Mouse (Mus musculus) limb, embryonic 15.5 days (tissue): ENCODE results near the gene Egfr. TPM values are rescaled to one million over a fixed set of nuclear protein-coding genes. Genes with fewer than 3 reads are reported as not detected.

ENCODE experiments used
- ATAC-seq: fragments of 200-750 bp; cut with Nextera tagmentation; 2 replicates; pipeline ENCODE4 v1.8.0; 2017; ENCODE audit warnings: low read depth, moderate TSS enrichment; ENCODE audit not compliant: insufficient number of reproducible peaks, low FRiP score, low TSS enrichment
- H3K27ac ChIP-seq: fragments of 300-500 bp; sonication (generic); 2 replicates; pipeline ENCODE4 v1.5.1; 2015; ENCODE audit warnings: moderate library complexity, mild to moderate bottlenecking, inconsistent platforms
- H3K27me3 ChIP-seq: fragments of 300-500 bp; sonication (generic); 2 replicates; pipeline ENCODE4 v1.6.1; 2015; ENCODE audit warnings: inconsistent platforms
- H3K36me3 ChIP-seq: fragments of 300-500 bp; sonication (generic); 2 replicates; pipeline ENCODE4 v1.6.1; 2015; ENCODE audit warnings: inconsistent platforms
- H3K4me1 ChIP-seq: fragments of 300-500 bp; sonication (generic); 2 replicates; pipeline ENCODE4 v1.6.1; 2015; ENCODE audit warnings: inconsistent platforms
- H3K4me2 ChIP-seq: fragments of 300-500 bp; sonication (generic); 2 replicates; pipeline ENCODE4 v1.6.1; 2015; ENCODE audit warnings: mild to moderate bottlenecking, inconsistent platforms
- H3K4me3 ChIP-seq: fragments of 300-500 bp; sonication (generic); 2 replicates; pipeline ENCODE4 v1.5.1; 2015; ENCODE audit warnings: mild to moderate bottlenecking, inconsistent platforms
- H3K9ac ChIP-seq: fragments of 300-500 bp; sonication (generic); 2 replicates; pipeline ENCODE4 v1.6.1; 2015; ENCODE audit warnings: inconsistent platforms
- H3K9me3 ChIP-seq: fragments of 300-500 bp; sonication (generic); 2 replicates; pipeline ENCODE4 v1.6.1; 2016; ENCODE audit warnings: inconsistent platforms
- WGBS: fragments of 180-500 bp; shearing (Covaris S2); methylation state at CpG from one replicate; pipeline ENCODE4 v1.1.7; 2015; 5-methylcytosine and 5-hydroxymethylcytosine counted together
- polyA plus RNA-seq: library from polyadenylated mRNA; unstranded; fragments of >200 nt; fragmentation: Nextera tagmentation; extraction: Ambion mirVana; gene quantifications from 2 replicates; pipeline ENCODE4 v1.2.1, GENCODE M21; 2015

Gene Egfr
- polyA plus RNA-seq, 1 experiment from 2014 or later = 28.9 TPM

- Histone ChIP-seq H3K27me3 (no peaks in the 10 kb centered on the region), H3K36me3 (no peaks in the 10 kb centered on the region), H3K27ac (no peak overlapping the region), H3K4me1 (peaks cover 21% of the 10 kb centered on the region; the same call in 1 of the 2 replicates), H3K9me3 (no peaks in the 10 kb centered on the region), H3K9ac (no peak overlapping the region), H3K4me2 (no peak overlapping the region), H3K4me3 (no peak overlapping the region)
- ATAC-seq = no peak
- WGBS = 84% methylated on average over 3 of the region's 3 CpGs
These were observed 86.8 kb downstream of the Egfr start for GRCm38 (mm10) chr11:16838772-16839171.

- 0 out of 2 replicates have a peak, but pooled peaks cover 3% of the 10 kb centered on the region for H3K36me3 ChIP-seq
- H3K9ac ChIP-seq = no peak overlapping the region
- no peaks in the 10 kb centered on the region for H3K9me3 ChIP-seq
- 86% methylated on average over 3 of the region's 3 CpGs for WGBS
- H3K27me3 ChIP-seq = no peaks in the 10 kb centered on the region
- H3K4me1 ChIP-seq = peaks cover 35% of the 10 kb centered on the region
- ATAC-seq = no peak
- H3K4me2 ChIP-seq = no peak overlapping the region
- H3K27ac ChIP-seq = no peak overlapping the region
- no peak overlapping the region for H3K4me3 ChIP-seq
These were observed 90.9 kb downstream of the Egfr start for GRCm38 (mm10) chr11:16842924-16843323.

GRCm38 (mm10) chr11:16843889-16844568 is 92.0 kb downstream of the Egfr start:
- Histone ChIP-seq H3K27ac (peak overlapping the region; percentile 82), H3K4me2 (no peak overlapping the region), H3K9ac (no peak overlapping the region), H3K9me3 (no peaks in the 10 kb centered on the region), H3K4me1 (peaks cover 42% of the 10 kb centered on the region), H3K27me3 (no peaks in the 10 kb centered on the region), H3K4me3 (no peak overlapping the region), H3K36me3 (0 out of 2 replicates have a peak, but pooled peaks cover 3% of the 10 kb centered on the region)
- WGBS = 42% methylated on average over 12 of the region's 12 CpGs
- peak; percentile 79 for ATAC-seq

- peak overlapping the region; percentile 54; the same call in 1 of the 2 replicates for H3K27ac ChIP-seq
These were observed 96.9 kb downstream of the Egfr start for GRCm38 (mm10) chr11:16848881-16849280.

GRCm38 (mm10) chr11:16851361-16851760 is 99.4 kb downstream of the Egfr start:
- no peak overlapping the region for H3K4me3 ChIP-seq
- no peak overlapping the region for H3K27ac ChIP-seq
- H3K4me2 ChIP-seq = no peak overlapping the region
- no peak overlapping the region for H3K9ac ChIP-seq
- no peaks in the 10 kb centered on the region for H3K27me3 ChIP-seq
- 88% methylated on average over 1 of the region's 1 CpGs for WGBS
- 0 out of 2 replicates have a peak, but pooled peaks cover 4% of the 10 kb centered on the region for H3K36me3 ChIP-seq
- no peak for ATAC-seq
- peaks cover 10% of the 10 kb centered on the region for H3K4me1 ChIP-seq
- no peaks in the 10 kb centered on the region for H3K9me3 ChIP-seq

More at GRCm38 (mm10) chr11:16848881-16849280, 96.9 kb downstream of the Egfr start:
- 0 out of 2 replicates have a peak, but pooled peaks cover 6% of the 10 kb centered on the region for H3K36me3 ChIP-seq
- H3K9me3 ChIP-seq = no peaks in the 10 kb centered on the region
- 47% methylated on average over 6 of the region's 6 CpGs for WGBS
- no peak overlapping the region for H3K4me2 ChIP-seq
- 0 out of 2 replicates have a peak, but pooled peaks have one; percentile 35 for ATAC-seq
- H3K27me3 ChIP-seq = no peaks in the 10 kb centered on the region
- no peak overlapping the region for H3K9ac ChIP-seq
- H3K4me3 ChIP-seq = no peak overlapping the region
- peaks cover 23% of the 10 kb centered on the region for H3K4me1 ChIP-seq

- H3K4me3 ChIP-seq = no peak overlapping the region
- H3K27ac ChIP-seq = no peak overlapping the region
- no peaks in the 10 kb centered on the region for H3K27me3 ChIP-seq
- 0 out of 2 replicates have a peak, but pooled peaks cover 4% of the 10 kb centered on the region for H3K36me3 ChIP-seq
- peaks cover 2% of the 10 kb centered on the region for H3K4me1 ChIP-seq
- H3K4me2 ChIP-seq = no peak overlapping the region
- no peaks in the 10 kb centered on the region for H3K9me3 ChIP-seq
- no peak overlapping the region for H3K9ac ChIP-seq
- 56% methylated on average over 2 of the region's 2 CpGs for WGBS
- ATAC-seq = no peak
These were observed 102.1 kb downstream of the Egfr start for GRCm38 (mm10) chr11:16854111-16854510.

GRCm38 (mm10) chr11:16857346-16857745 is 105.3 kb downstream of the Egfr start:
- H3K4me2 ChIP-seq = no peak overlapping the region
- no peaks in the 10 kb centered on the region for H3K27me3 ChIP-seq
- no peak for ATAC-seq
- H3K4me1 ChIP-seq = no peaks in the 10 kb centered on the region
- H3K27ac ChIP-seq = no peak overlapping the region
- 45% methylated on average over 2 of the region's 2 CpGs for WGBS
- H3K9ac ChIP-seq = no peak overlapping the region
- no peaks in the 10 kb centered on the region for H3K9me3 ChIP-seq
- peaks cover 5% of the 10 kb centered on the region; the same call in 1 of the 2 replicates for H3K36me3 ChIP-seq
- no peak overlapping the region for H3K4me3 ChIP-seq

- Histone ChIP-seq H3K27me3 (no peaks in the 10 kb centered on the region), H3K9ac (no peak overlapping the region), H3K9me3 (no peaks in the 10 kb centered on the region), H3K27ac (no peak overlapping the region), H3K4me1 (no peaks in the 10 kb centered on the region), H3K4me3 (no peak overlapping the region), H3K36me3 (peaks cover 5% of the 10 kb centered on the region; the same call in 1 of the 2 replicates), H3K4me2 (no peak overlapping the region)
- ATAC-seq = no peak
- 47% methylated on average over 6 of the region's 6 CpGs for WGBS
These were observed 109.0 kb downstream of the Egfr start for GRCm38 (mm10) chr11:16861037-16861436.

GRCm38 (mm10) chr11:16863547-16863946 is 111.5 kb downstream of the Egfr start:
- H3K9ac ChIP-seq = no peak overlapping the region
- ATAC-seq = no peak
- no peak overlapping the region for H3K4me2 ChIP-seq
- H3K9me3 ChIP-seq = no peaks in the 10 kb centered on the region
- no peak overlapping the region for H3K27ac ChIP-seq
- no peaks in the 10 kb centered on the region for H3K27me3 ChIP-seq
- H3K4me1 ChIP-seq = peaks cover 7% of the 10 kb centered on the region; the same call in 1 of the 2 replicates
- peaks cover 8% of the 10 kb centered on the region for H3K36me3 ChIP-seq
- no peak overlapping the region for H3K4me3 ChIP-seq

- Histone ChIP-seq H3K27me3 (no peaks in the 10 kb centered on the region), H3K4me3 (no peak overlapping the region), H3K4me2 (no peak overlapping the region), H3K36me3 (peaks cover 12% of the 10 kb centered on the region), H3K9ac (no peak overlapping the region), H3K4me1 (peaks cover 7% of the 10 kb centered on the region; the same call in 1 of the 2 replicates), H3K27ac (no peak overlapping the region), H3K9me3 (no peaks in the 10 kb centered on the region)
- ATAC-seq = no peak
- WGBS = 45% methylated on average over 3 of the region's 3 CpGs
These were observed 113.1 kb downstream of the Egfr start for GRCm38 (mm10) chr11:16864980-16865561.

- Histone ChIP-seq H3K4me1 (peaks cover 7% of the 10 kb centered on the region; the same call in 1 of the 2 replicates), H3K27me3 (no peaks in the 10 kb centered on the region), H3K9ac (no peak overlapping the region), H3K36me3 (peaks cover 23% of the 10 kb centered on the region), H3K4me2 (no peak overlapping the region), H3K9me3 (no peaks in the 10 kb centered on the region), H3K27ac (no peak overlapping the region), H3K4me3 (no peak overlapping the region)
- no peak for ATAC-seq
- 77% methylated on average over 6 of the region's 6 CpGs for WGBS
These were observed 116.0 kb downstream of the Egfr start for GRCm38 (mm10) chr11:16868051-16868450.

- 83% methylated on average over 2 of the region's 2 CpGs for WGBS
- Histone ChIP-seq H3K4me1 (peaks cover 7% of the 10 kb centered on the region; the same call in 1 of the 2 replicates), H3K9ac (no peak overlapping the region), H3K27ac (no peak overlapping the region), H3K27me3 (no peaks in the 10 kb centered on the region), H3K4me3 (no peak overlapping the region), H3K36me3 (peaks cover 30% of the 10 kb centered on the region), H3K9me3 (no peaks in the 10 kb centered on the region), H3K4me2 (no peak overlapping the region)
- no peak for ATAC-seq
These were observed 117.5 kb downstream of the Egfr start for GRCm38 (mm10) chr11:16869506-16869905.
